8 mouse cellular contexts compared by ENCODE assay signal in genomic region chr5:25082542-25082941, GRCm38 (mm10). TPM values are rescaled to one million over a fixed set of nuclear protein-coding genes. Genes with fewer than 3 reads are reported as not detected.
DNase-seq lines count a peak whose midpoint lies in the region; ATAC-seq and TF ChIP-seq lines count a peak whose summit lies in the region.

No protein-coding gene starts in this region.

- no peaks in the 10 kb centered on the region for H3K9me3 ChIP-seq in midbrain, embryonic 14.5 days (ENCODE audit: control insufficient read depth, low read length)
- no peaks in the 10 kb centered on the region for H3K9me3 ChIP-seq in midbrain, embryonic 16.5 days (replicated peaks; ENCODE audit: control insufficient read depth, low read length, poor library complexity, severe bottlenecking)
- H3K9me3 ChIP-seq in liver, postnatal 0 days (ENCODE audit: low read length) = no peaks in the 10 kb centered on the region

- no peak overlapping the region for H3K4me2 ChIP-seq in midbrain, embryonic 14.5 days (ENCODE audit: low read length)
- no peak overlapping the region for H3K4me2 ChIP-seq in midbrain, embryonic 16.5 days (ENCODE audit: low read length)
- no peak overlapping the region for H3K4me2 ChIP-seq in liver, postnatal 0 days (ENCODE audit: low read depth, low read length)

- ATAC-seq in midbrain, embryonic 14.5 days (ENCODE audit: low FRiP score, low TSS enrichment) = no peak
- no peak for ATAC-seq in midbrain, embryonic 16.5 days
- peak; percentile 60; the same call in 1 of the 2 replicates for ATAC-seq in liver, postnatal 0 days

- no peaks in the 10 kb centered on the region for H3K27me3 ChIP-seq in midbrain, embryonic 14.5 days (ENCODE audit: control insufficient read depth, insufficient read depth, low read length)
- no peaks in the 10 kb centered on the region for H3K27me3 ChIP-seq in midbrain, embryonic 16.5 days (ENCODE audit: control insufficient read depth, insufficient read depth, low read depth, low read length)
- H3K27me3 ChIP-seq in liver, postnatal 0 days (ENCODE audit: insufficient read depth, low read length) = no peaks in the 10 kb centered on the region

- no peaks in the 10 kb centered on the region for H3K36me3 ChIP-seq in midbrain, embryonic 14.5 days (ENCODE audit: control insufficient read depth, insufficient read depth, low read length)
- H3K36me3 ChIP-seq in midbrain, embryonic 16.5 days (ENCODE audit: control insufficient read depth, insufficient read depth, low read length) = no peaks in the 10 kb centered on the region
- H3K36me3 ChIP-seq in liver, postnatal 0 days (replicated peaks; ENCODE audit: insufficient read depth, low read length) = no peaks in the 10 kb centered on the region

- H3K27ac ChIP-seq in midbrain, embryonic 14.5 days (replicated peaks; ENCODE audit: low read depth, low read length) = no peak overlapping the region
- H3K27ac ChIP-seq in midbrain, embryonic 16.5 days (ENCODE audit: low read length) = no peak overlapping the region
- no peak overlapping the region for H3K27ac ChIP-seq in liver, postnatal 0 days (ENCODE audit: low read depth)

- no peak overlapping the region for H3K4me3 ChIP-seq in midbrain, embryonic 14.5 days (replicated peaks; ENCODE audit: low read depth, low read length)
- no peak overlapping the region for H3K4me3 ChIP-seq in midbrain, embryonic 16.5 days (ENCODE audit: low read depth, low read length)
- H3K4me3 ChIP-seq in liver, postnatal 0 days (ENCODE audit: low read depth, low read length) = no peak overlapping the region

- peak; percentile 72 for TF ChIP-seq CTCF in liver, postnatal 0 days (IDR thresholded peaks at IDR 0.05; ENCODE audit: low read depth)

- DNase-seq in adrenal gland, postnatal 10 days = peak; percentile 59
- DNase-seq in adrenal gland, postnatal 4 days (ENCODE audit: low spot score in 2 of 2) = no peak
- peak; percentile 51 for DNase-seq in midbrain, embryonic 14.5 days
- peak; percentile 71 for DNase-seq in embryo, embryonic 10.5 days (ENCODE audit: low spot score)
- peak; percentile 50 for DNase-seq in liver, postnatal 0 days
- peak; percentile 36 for DNase-seq in thymus, postnatal 14 days
- no peak for DNase-seq in c-Kit-positive CD71-positive TER-119-positive erythroid progenitor cells, embryonic 14.5 days (ENCODE audit: low spot score)

- no peaks in the 10 kb centered on the region for H3K4me1 ChIP-seq in midbrain, embryonic 14.5 days (ENCODE audit: control insufficient read depth, insufficient read depth, low read length)
- no peaks in the 10 kb centered on the region for H3K4me1 ChIP-seq in midbrain, embryonic 16.5 days (ENCODE audit: control insufficient read depth, insufficient read depth, low read length)
- peaks cover 27% of the 10 kb centered on the region for H3K4me1 ChIP-seq in liver, postnatal 0 days (ENCODE audit: insufficient read depth)

- no peak for TF ChIP-seq EP300 in liver, postnatal 0 days (IDR thresholded peaks at IDR 0.05; ENCODE audit: low read depth)

- WGBS in midbrain, embryonic 14.5 days = 51% methylated on average over 2 of the region's 2 CpGs
- 43% methylated on average over 2 of the region's 2 CpGs for WGBS in midbrain, embryonic 16.5 days
- WGBS in liver, postnatal 0 days (ENCODE audit: insufficient replicate concordance) = 45% methylated on average over 2 of the region's 2 CpGs

- no peak overlapping the region for H3K9ac ChIP-seq in midbrain, embryonic 14.5 days (replicated peaks; ENCODE audit: low read length)
- H3K9ac ChIP-seq in midbrain, embryonic 16.5 days (ENCODE audit: low read depth, low read length) = no peak overlapping the region
- no peak overlapping the region for H3K9ac ChIP-seq in liver, postnatal 0 days (replicated peaks)

RNA-seq across cellular contexts. Expression of gene Prkag2, which starts 17.9 kb away (rescaled TPM):
- 100 to 1,000 TPM in 1 of 2 experiments, 10 to 100 TPM in 1; 76.5 to 129 TPM for total RNA-seq in adrenal gland, postnatal 10 days (2021)
- 10 to 100 TPM; 50.0 to 55.4 TPM for total RNA-seq in adrenal gland, postnatal 4 days (2021)
- polyA plus RNA-seq in midbrain, embryonic 14.5 days (2014; fragmentation: Nextera tagmentation; extraction: Ambion mirVana) = 97.6 and 103 TPM in 2 replicates
- polyA plus RNA-seq in midbrain, embryonic 16.5 days (2015; fragmentation: Nextera tagmentation; extraction: Ambion mirVana) = 112 and 118 TPM in 2 replicates
- 6.8 and 7.3 TPM in 2 replicates for polyA plus RNA-seq in liver, postnatal 0 days (2015; fragmentation: Nextera tagmentation; extraction: Ambion mirVana)

Comparison
In these comparisons a context has a peak if more than half of its experiments do, and no peak if none do; other contexts are left out.
1. DNase-seq: peak in adrenal gland, postnatal 10 days (single experiment), midbrain, embryonic 14.5 days (single experiment), embryo, embryonic 10.5 days (single experiment), liver, postnatal 0 days (single experiment) and thymus, postnatal 14 days (single experiment); none in adrenal gland, postnatal 4 days (0 of 2) and c-Kit-positive CD71-positive TER-119-positive erythroid progenitor cells, embryonic 14.5 days (single experiment).
2. RNA of gene Prkag2, which starts 17.9 kb away (polyA plus RNA-seq): 112 to 118 TPM in midbrain, embryonic 16.5 days and 97.6 to 103 TPM in midbrain, embryonic 14.5 days; 6.8 to 7.3 TPM in liver, postnatal 0 days; every median in the first group is over 10 times any median in the second.